Mouse (Mus musculus): ENCODE data around the gene Mcm2.
A peak's percentile ranks its signal among the peaks of the same experiment; 100 is the strongest.

Mcm2 gene

DNA sequence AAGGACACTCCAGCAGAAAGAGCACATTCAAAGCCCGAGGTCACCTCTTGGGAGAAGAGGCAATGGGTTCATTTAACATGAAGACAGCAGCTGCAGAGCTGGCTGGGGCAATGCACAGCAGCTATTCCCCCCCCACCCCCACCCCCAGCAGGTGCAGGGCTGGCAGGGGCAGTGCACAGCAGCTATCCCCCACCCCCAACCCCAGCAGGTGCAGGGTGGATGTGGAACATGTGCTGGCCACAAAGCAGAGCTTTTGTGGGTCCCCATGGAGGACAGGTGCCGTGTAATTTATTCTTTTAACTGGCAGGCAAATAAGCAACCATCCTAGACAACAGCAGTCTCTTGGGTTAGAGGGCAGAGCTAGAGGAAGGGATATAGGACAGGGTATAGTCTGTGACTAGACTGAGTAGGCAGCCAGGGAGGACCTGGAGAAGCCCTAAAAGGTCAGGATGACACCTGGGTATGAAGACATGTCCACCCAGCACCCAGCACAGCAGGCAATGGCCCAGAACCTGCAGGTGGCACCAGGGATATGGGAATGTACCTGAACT, 12.1 kb downstream of the Mcm2 start:
- no peak for DNase-seq

DNA sequence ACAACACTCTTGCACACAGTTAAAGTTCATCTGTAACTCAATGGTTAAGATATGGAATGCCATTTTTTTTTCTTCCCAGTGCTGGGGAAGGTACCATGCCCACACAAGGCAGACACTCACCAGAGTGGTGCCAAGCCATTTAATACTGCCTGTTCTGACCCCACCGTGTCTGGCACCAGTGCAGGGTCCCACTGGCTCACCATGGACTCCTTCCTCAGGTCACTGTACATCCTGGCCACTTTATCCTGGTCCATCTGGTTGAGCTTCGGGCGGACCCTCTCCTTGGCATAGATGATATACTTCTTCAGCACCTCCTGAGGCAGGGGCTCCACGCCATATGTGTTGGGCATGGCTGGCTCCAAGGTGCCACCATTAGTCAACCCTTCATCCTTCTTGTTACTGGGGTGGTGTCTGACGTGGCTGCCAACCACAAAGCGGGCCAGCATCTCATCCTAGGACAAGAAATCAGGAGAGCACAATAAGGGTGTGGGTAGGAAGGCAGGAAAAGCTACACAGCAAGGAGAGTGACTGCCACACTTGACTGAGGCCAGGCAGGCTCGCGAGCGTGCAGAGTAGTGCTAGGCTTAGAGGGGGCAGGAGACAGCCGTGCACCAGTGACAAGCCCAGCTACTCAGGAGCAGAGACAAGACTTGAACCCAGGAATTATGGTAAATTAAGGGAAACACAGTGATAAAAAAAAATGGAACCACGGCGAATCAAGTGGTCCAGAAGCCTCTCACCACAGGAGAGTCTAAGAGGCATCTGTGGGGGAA, 12.8 kb downstream of the Mcm2 start:
- DNase-seq, result no peak

DNA sequence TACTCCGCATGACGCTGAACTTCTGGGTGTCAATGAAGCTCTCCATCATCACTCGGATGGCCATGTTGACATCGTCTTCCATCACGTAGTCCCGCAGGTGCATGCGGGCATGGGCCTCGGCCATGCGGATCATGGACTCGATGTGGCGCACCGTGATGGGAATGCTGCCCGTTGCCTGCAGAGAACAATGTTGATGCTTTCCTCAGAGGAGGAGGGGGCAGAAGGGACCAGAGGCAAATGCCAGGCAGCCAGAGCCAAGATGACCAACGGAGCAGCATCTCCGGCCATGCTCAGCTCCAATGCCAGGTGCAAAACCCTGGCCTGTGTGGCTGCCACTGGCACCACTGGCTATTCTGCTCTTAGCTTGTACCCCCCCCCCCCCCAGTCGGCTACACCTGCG, 13.9 kb downstream of the Mcm2 start:
- no peak for DNase-seq

DNA sequence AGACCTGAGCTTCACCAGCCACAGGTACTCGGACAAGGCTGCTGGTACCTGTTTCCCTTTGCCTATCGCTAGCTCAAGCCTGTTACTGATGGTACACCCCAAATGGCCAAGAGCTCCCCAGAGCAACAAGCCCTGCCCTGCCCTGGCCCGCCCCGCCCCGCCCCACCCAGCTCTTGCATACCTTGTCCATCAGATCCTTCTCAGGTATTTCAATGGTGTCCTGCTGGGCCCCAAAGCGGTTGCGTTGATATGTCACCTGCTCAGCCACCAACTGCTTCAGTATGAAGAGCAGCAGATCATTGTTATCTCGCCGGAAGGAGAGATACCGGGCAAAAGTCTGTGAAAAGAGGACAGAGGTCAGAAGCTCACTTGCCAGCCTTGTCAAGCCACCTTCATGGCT, 14.4 kb downstream of the Mcm2 start:
- no peak for DNase-seq

DNA sequence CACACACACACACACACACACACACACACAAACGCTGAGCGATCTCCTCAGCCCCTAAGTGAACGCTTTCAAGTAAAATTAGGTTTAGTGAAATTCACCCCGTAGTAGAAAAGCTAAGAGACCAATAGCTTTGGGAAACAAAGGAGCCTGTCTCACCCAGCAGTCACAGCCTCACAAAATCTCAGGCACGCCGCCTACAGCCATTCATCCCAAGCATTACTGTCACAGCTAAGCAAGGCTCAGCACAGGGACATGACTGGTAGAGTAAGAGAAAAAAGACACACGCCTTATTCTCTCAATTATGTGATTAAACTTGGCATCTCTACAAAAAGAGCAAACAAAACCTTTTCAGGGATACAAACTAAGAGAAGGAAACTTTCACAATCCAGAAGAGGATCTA, 17.2 kb downstream of the Mcm2 start:
- no peak for DNase-seq

DNA sequence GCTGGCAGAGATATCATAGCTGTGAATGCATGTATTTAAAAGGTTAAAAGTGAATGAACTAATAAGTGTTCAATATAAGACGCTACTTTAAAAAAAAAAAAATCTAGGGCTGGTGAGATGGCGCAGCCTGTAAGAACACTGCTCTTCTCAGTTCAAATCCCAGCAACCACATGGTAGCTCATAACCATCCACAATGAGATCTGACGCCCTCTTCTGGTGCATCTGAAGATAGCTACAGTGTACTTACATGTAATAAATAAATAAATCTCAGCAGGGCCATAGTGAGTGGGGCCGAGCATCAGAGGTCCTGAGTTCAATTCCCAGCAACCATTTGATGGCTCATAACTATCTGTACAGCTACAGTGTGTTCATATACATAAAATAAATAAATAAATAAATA, 19.1 kb downstream of the Mcm2 start:
- no peak for DNase-seq

DNA sequence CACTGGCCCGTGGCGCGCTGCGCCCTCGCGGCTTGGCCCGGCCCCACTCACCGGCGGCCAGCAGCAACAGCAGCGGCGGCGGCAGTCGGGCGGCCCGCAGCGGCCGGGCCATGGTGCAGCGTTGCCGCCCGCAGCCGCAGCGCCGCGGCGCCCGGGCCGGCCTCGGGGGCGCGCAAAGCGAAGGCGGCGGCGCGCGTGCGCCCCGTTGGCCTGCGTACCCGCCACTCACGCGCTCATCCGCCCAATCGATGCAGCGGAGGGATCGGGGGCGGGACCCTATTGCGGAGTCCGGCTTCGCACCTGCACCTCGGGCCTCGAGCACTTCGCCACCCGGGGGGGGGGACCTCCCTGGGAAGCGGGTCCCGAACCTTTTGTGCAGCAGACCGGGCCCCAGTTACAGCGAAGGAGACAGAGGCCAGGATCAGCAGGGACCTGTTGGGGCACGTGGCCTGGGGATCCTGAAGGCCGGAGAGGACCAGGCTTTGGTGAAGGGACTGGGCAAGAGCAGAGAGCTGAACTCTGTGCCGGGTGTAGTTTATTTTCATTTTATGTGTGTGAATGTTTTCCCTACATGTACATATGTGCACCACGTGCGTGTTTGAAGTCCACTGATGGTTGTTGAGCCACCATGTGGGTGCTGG, 23.6 kb downstream of the Mcm2 start, which contains the start of gene Podxl2:
Gene Podxl2 (minus strand): TSS at position 177 of the 641 bp plus-strand sequence.
- peak; percentile 98 for DNase-seq

DNA sequence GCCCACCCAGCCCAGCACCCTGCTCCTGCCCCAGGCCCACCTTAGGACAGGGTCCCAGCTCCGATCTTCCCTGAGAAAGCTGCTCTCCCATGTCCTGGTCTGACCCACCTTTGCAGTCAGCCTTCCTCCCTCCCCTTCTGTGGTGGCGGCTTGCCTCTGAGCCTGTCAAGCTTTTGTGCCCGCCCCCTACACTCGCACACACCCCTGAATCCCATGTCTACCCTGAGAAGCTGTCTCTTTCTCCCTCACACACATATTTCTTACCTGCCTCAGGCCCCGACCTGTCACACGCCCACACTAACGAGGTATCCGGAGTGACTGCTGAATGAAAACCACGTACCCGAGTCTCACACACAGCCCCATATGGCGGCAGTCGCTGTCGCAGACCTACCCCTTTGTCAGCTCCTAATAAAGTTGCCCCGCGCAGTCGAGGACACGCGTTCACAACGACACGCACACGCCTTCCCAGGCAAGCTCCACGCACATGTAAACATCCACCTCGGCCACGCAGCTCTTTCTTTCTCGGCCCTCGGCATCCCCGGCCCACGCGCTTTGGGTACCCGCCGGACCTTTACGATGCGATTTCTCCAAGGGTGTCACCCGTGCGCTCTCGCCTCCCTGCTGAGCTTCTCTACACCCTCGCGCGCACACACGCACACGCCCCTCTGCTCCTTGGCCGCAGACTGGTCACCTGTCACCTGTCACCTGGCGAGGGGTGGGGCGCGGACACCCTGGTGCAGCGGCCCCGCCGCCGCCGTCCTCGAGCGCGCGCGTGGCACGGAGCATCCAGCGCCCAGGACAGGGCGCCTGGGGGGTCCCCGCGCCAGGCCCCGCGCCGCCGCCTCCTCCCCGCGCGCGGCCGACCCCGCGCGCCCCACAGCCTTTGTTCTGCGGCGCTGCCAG, 24.4 kb downstream of the Mcm2 start:
- DNase-seq, result no peak

DNA sequence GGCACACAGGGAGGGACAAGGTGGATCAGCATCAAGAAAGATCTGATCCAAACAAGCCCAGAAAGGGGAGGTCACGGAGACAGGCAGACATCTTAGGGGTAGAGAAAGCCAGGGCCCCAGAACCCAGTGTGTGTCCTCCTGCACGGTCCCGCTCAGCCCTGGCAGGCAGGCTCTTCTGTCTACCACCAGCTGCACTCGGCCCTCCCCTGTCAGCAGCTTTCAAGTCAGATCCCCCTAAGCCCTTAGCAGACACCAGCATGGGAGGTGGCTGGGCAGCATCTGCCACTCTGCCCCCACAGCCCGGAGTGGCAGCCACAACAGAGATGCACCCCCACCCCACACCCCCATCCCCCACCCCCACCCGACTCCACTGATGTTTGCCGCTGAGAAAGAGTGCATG, 25.8 kb downstream of the Mcm2 start:
- no peak for DNase-seq

DNA sequence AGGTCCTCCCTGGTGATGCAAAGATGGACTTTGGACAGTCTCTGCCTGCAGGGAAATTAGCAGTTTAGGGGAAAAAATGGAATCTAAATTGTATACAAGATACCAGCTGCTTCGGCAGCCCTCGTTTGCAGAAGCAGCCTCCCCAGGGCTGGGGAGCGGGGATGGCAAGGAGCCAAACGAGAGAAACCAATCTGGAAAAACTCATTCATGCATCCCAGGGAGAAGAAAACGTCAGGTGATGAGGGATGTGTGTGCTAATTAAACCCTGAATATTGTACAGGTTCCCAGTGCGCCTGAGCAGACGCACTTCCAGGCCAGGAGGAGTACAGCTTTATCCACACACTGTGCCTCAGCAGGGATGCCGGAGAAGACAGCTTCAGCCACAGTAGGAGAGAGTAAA, 27.0 kb downstream of the Mcm2 start:
- DNase-seq, result no peak

DNA sequence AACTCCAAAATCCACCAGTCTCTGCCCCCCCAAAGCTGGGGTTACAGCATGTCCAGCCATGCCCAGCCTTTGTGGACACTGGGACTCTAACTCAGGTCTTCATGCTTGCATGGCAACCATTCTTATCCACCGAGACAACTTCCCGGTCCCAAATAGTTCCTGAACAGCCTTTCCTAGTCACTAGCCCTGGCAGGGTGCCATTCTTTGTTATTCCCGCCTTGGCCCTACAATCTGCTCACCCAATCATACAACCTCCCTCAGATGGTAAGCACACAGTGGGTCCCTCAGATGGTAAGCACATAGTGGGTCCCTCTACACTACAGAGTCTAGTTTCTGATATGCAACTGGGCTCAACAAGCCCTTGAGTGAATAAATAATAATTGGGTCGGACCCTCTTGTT, 28.0 kb downstream of the Mcm2 start:
- DNase-seq, result peak; percentile 83

DNA sequence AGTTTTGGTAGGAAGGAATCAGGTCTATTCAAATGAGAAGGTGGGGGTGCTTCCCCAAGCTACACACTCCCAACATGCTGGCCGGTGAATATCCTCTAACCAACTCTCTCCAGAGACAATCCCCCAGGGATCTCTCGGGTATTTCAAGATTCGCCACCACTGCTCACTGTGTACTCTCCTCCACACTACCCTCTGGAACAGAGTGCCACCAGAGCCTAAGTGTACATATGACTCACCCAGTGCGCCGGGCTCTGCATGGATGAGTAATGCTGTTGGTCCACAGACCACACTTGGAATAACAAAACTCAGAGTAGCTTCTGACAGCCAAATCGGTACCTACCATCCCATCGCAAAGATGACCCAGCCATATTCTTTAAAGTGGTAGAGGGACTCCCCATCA, 29.1 kb downstream of the Mcm2 start:
- DNase-seq, result no peak

DNA sequence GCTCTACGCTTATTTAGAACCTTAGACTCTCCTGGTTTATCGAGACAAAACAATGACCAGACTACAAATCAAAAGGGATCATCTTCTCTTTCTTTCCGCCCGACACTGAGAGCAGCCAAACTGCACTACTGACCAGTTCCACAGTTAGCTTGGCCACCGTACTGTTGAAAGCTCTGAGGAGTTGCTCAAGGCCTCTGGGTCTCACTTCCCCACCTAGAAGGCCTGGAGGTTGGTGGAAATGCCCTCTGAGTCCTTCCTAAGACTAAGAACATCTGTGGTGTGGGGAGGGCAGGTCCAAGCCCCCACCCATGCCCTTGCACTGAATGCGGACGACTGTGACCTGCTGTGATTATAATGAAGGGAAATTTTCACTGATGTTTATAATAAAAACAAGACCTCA, 32.9 kb downstream of the Mcm2 start:
- DNase-seq, result no peak

DNA sequence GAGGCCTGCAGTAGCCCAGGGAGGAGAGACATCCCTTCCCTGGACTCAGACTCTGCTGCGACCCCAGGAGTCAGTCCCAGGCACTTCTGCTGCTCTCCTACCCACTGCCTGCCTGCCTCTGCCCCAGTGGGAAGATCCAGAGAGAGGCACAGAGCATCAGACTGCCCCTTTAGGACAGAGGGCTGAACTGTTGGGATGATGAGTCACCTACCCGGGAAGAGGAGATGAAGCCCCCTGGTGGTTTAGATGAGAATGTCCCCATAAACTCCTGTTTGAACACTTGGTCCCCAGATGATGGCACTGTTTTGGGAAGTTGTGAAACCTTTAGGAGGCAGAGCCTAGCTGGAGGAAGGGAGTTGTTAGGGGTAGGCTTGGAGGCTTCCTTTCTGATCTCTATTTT, 37.7 kb downstream of the Mcm2 start:
- DNase-seq, result peak; percentile 91

DNA sequence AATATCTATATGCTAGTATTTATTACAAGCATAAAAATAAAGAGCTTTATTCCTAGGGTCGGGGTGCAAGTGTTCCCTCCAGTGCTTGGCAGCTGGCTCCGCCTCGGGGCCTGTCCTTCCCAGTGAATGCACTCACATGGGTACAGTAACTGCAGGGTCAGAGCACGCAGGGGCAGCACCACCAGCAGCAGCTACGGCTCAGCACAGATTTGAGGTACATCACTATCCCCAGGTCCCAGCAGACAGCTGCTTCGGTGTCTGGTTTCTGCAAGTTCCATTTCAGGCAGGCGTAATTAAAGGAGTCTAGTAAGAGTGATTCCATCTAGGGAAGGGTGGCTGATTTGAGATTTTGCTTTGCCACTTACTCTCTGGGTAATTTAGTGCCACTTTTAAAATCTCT, 40.2 kb downstream of the Mcm2 start:
- peak; percentile 82 for DNase-seq

DNA sequence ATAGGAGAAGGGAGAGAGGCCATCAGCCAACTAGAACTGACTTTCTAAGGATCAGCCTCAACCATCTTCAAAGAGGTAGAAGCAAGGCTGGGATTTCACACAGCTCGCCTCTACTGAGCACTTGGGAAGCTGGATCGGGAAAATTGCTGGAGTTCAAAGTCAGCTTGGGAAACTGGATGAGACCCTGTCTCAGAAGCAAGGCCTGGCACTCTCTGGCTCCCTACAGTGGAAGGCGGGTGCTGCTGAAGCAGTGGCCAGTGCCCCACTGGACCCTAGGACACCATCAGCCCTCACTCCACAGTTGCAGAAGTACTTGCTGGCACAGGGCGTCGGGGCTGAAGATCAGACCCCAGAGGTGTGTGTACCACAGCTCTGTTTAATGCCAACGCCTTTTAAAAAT, 40.8 kb downstream of the Mcm2 start:
- peak; percentile 87 for DNase-seq

DNA sequence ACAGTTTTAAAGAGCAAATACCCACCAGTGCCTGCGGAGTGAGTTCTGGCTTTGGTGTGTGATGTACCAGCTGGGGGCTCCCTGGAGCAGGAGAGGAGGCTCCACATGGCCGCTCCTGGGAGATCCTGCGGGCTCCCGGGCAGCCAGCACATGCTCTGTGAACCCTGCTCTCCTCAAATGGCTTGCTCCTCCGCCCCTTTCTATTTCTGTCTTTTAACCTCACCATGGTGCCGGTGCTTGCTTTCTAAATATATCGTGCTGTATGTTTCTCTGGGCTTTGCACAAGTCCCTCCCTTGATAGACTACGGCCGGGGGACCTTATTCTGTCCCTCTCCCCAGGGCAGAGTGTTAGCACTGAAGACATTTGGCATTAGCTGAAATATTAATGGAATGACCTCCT, 41.3 kb downstream of the Mcm2 start:
- peak; percentile 97 for DNase-seq

DNA sequence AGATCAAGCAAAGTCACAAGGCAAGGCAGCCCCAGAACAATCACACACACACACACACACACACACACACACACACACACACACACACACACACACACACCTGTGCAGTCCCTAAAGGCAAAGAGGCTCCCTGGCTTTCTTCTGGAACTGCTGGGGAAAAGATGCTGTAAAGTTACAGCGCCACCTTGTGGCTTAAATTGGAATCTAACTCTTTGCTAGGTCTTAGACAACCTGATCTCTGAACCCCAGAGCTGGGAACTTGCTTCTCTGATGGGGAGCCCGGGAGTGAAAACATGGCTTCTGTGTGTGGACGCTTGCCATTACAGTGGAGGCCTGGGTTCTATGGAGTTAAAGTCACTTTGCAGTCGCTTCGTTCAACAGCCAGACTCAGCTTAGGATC, 42.9 kb downstream of the Mcm2 start:
- no peak for DNase-seq

DNA sequence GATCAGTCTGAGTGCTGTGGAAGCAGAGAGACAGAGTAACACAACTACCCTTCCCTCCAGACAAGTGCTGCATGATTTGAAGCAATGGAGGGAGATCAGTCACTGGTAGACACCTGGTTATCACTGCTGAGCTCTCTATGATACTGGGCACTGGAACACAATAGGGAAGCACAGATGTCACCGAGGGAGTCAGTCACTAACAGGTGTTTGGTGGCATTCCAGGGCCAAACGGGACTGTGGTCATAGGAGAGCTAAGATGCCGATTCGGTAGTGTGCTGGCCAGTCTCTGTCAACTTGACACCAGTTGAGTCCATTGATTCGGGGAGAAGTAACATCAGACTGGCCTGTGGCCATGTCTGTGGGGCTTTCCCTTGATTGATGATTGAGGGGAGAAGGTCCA, 44.1 kb downstream of the Mcm2 start:
- peak; percentile 79 for DNase-seq

DNA sequence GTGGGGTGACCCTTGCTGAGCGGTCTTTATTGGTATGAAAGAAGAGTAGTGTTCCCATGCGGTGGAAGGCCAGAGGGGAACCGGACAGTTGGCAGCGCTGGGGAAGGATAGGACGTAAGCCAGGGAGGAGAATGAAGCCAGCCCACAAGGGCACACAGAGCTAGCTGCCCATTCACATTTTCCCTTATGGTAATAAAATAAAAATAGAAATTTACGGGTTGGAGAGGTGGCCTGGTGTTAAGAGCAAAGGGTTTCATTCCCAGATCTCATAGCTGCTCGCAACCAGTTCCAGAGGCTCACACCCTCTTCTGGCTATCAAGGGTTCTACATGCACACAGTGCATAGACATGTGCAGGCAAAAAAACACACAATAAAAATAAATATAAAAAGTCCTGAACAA, 48.5 kb downstream of the Mcm2 start:
- DNase-seq, result peak; percentile 88

DNA sequence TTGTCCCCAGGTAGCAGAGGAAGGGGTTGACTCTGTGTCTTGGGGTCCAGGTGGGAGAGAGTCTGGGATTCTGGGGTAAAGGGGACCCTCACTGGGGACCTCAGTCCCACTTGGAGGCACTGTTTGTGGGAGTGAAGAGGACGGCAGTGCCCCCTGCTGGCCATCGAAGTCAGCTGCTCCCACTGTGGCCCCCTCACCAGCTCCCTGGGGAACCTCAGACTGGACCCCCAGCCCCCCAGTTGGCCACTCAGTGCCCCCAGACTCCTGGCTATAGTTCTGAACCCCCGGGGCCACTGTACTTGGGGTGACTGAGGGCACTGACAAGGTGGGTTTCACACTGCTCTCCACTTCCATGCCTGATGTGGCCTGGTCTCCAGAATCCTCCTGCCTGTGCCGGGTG, 49.3 kb downstream of the Mcm2 start:
- peak; percentile 93 for DNase-seq

DNA sequence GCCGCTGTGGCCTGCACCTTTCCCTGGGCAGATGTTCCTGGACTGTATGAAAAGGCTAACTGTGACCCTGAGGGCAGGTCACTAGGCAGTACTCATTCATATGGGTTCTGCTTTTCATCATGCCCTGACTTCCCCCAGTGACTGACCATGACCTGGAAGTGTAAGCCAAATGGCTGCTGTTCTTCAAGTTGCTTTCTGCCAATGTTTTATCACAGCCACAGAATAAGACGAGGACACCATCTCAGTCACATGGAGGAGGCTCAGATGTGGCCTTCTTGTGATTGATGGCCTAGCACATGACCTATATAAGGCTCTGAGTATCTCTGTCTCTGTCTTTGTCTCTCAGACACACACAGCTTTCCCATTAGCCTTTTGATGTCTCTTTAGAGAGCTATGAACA, 51.0 kb downstream of the Mcm2 start:
- DNase-seq, result no peak

DNA sequence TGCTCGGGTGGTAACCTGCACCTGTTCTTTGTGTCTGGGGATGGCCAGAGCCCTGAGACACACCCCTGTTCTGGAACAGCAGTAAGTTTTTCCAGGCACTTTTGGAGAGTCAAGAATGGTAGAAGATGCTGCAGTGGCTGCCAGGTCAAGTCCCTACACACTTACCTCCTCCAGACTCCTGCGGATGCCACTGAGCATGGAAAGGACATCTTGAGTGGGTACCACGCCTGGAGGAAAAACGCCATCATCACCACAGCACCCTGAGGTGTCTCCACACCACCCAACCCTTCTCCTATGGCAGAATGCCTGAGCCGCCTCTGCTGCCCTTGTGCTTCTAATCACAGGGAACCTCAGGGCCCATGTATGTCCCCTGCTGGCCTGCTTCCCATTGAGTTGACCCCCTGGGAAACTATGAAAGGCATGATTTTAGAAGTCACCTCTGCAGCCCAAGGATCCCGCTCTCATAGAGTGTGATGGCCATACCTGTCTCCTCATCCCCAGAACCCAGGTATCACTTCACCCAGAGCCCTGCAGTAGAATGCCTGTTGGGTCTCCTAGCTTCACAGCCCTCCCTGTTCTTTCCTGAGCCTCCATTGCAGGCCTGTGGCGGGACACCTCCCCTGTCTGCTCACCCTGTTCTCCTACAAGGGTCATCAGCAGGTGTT, 53.5 kb downstream of the Mcm2 start:
- peak; percentile 90 for DNase-seq

Data from heart, adult 11 months (tissue).